Mouse (Mus musculus) frontal cortex, adult (tissue): ENCODE data around the gene Cd86.

Source experiments
- ATAC-seq: cut with Nextera tagmentation; 2 replicates; pipeline ENCODE4 v1.9.2; 2017; ENCODE audit warnings: mild to moderate bottlenecking, moderate library complexity, mixed read lengths; ENCODE audit not compliant: low TSS enrichment

The Cd86 gene

DNA sequence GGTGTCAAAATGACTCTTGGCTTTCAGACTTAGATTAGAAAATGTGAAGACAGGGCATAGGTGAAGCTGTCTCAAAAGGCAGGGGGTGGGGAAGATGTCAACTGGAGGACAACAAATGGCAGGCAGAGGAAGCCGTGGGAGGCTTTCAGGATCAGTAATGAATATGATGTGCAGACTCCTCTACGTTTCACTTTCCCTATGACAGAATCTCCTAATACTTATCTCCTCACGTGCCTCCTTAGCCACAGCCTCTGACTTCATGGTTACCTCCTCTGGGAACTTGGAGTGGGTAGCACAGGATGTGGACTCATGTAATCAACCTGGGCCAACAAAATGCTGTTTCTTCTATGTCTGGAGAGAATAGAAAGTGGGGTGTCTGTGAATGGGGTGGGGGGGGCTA lies 63.2 kb downstream of the Cd86 start:
- ATAC-seq, result no peak

DNA sequence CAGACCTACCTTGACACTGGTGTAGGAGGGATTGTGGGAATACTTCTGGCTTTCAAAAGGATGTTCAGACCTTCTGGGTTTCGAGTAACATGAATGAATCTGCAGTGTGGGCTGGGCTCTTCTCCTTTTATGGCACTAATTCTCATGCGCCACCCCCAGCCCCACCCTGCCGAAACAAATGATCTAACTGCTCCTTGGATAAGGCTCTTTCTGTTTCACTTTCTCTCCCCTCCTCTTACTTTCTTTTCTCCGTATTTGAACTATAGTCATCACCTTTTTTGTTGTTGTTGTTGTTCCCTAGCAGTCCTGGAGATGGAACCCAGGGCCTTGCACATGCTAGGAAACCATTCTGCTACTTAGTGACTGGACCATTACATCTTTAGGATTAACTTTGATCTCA lies 67.6 kb downstream of the Cd86 start:
- ATAC-seq, result no peak

DNA sequence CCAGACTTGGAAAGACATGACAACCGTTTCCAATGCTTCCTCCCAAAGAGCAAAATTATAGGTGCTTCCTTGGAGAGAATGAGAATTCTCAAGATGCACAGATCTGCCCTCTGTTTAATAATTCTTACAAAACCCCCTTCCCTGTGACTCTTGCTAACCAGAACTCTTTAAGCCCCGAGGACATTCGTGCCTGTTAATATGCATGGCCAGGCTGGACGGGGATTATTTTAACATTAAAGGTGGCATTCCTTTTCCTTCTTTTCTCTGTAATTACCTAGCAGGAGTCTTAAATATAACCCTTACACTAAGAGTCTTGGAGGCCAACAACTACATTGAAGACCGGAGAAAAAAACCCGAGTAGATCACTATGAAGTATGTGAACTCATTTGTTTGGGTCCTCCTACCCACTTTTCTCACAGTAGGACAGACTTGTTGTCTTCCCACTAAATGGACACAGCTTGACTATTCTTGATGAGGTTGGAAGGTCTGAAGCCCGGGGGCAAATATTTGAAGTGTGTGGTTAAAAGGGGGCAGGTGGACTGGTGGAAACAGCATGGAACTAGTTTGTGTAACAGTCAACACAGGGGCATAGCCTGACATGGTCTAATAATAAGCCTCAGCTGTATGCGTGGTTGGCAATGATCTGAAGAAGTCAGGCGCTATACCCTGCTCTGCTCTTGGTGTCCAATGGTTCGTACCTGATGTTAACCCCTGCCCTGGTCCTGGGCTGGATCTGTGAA lies 69.0 kb downstream of the Cd86 start:
- ATAC-seq, result no peak

DNA sequence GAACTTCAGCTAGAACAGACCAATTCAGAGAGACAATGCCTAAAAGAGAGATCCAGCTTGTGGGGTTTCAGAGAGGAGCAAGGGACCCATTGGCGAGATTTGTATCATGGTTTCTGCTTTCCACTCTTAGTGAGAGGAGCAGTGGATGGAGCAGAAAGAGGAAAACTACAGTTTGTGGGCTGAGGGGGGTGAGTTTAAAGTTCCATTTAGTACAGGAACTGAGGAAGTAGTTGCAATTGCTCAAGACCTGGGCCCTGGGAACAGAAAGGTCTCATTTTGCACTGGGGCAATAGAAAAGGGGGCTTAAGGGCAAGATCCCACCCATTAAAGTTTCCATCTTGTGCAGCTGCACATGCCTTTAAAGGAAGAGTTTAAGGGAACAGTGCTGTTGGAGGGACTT lies 76.0 kb downstream of the Cd86 start:
- ATAC-seq, result no peak

DNA sequence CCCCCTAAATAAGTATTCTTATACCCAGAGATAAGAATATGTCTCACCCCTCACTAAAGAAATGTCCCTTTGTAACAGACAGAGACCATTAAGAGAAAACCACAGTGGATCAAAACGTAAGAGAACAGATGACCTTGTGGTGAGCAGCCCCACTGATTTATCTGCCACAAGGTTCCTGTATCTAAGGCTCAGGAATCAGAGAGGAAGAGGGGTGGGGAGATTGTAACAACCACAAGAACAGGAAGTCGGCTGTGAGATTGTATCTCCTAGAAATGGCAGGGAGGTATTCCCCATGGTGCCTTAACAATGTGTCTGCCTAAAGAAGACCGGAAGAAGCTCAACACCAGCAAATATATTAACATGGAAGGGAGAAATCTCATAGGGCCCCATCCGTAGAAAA lies 77.9 kb downstream of the Cd86 start:
- ATAC-seq, result no peak

DNA sequence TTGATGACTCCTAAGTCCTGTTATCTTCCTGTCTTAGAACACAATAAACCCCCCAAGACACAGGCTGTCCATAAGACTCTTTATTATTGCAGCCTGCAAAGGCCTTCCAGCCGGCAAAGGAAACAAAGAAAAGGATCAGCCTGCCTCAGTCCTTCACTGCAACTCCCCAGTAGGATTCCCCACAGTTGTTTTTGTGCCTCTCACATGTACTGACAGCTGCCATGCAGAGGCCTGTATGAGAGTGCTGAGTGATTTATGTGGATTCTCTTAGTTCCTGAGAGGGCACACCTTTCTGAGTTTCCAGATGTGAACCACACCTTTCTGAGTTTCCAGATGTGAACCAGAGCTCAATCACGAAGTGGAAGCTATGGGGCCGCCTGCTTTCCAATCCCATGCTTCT lies 83.8 kb downstream of the Cd86 start:
- no peak for ATAC-seq

DNA sequence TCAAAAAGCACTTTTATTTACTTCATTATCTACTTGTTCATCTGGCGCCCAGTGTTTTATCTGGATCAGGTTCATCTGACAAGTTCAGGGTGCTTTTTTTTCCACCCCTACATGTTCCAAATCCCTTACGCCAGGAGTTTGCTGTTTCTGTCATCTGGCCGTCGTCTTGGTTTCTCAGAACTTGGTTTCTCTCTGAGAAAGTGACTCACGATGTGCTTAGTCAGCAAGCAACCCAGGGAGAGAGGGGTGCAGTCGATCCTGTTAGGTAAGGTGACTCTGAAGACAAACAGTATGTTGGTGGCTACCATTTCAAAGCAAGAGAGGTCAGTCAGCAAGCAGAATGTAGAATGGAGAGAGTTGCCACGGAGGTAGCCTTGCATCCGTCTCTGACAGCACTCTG lies 93.9 kb downstream of the Cd86 start:
- ATAC-seq, result peak; percentile 62; the same call in 1 of the 2 replicates

DNA sequence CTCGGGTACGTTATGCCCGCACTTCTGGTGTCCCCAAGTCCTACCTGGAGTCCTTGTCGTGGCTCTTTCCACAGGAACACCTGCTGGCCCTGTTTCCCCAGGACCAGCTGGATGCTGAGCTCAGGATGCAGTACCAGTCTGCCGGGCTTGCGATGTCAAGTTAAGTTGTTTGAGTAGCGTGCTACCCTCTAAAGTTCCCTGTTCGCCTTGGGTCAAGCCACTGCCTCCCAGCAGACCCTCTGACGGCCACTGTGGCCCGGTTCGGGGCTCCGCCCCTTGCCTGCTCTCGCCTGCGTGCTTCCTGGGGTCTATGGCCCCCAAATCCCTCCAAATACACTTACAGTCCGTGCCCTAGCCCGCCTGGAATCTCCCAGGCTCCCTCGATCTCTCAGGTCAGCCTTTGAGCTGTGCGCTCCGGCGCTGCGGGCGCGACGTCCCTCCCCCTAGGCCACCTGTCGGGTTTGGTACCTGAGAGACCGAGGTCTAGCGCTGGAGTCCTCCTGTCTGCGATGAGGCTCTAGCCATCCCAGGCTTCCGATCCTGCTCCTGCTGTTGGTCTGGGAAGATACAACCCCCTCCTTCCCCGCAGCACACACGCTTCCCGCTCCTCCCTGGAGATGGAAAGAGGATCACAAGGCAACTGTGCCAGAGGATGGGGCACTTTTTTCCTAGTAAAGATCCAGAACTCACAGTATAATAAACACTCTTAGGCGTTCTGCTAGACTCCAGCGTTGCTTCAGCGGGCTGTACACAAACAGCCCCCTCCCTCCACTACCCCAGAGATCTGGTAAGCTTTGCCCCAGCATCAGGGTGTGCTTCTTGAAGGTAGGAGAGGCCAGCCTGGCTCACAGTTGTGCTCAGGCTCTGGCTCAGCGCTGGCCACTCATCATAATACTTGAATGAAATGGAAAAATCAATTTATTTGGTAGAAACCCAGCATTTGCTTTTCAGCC lies 104.2 kb downstream of the Cd86 start, which contains the start of gene Casr:
Casr (minus strand) TSS at position 756 of the 953 bp plus-strand sequence.
- ATAC-seq, result no peak

DNA sequence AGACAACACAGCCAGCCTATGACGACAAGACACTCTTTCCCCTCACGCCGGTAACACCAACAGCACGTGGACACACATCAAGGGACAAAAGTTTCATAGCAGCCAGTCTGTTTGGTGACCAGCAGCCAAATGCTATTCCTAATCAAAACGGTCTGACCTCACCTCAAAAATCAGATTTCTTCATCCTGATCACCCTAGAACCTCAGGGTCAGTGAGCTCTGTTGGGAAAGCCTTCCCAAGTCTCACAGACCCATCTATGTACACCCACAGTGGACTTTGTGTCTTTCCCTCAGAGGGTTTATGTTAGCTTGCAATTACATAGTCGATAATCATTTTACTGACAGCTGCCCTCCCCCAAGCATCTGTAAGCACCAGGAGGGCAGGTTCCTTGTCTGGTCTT lies 106.3 kb downstream of the Cd86 start:
- no peak for ATAC-seq

DNA sequence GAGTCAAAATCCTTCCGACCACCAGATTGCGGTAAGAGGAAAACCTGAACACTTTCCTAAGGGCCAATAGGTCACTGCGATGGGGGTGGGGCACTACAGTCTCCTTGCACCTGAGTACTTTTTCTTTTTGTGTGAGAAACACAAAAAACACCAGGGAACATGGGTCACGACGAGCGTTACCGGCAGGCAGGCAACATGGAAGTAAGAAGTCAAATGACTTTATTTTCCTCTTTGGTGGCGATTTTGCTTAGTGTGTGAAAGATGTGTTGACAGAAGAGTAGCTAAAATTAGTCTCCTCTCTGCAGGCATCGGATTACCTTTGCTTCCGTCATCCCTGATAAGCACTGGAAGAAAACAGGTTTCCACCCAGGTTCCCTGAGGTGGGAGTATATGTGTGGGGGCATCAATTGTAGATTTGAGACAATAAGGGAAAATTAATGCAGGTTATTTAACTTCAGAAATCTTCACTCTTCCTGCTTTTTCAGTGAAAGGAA lies 110.2 kb downstream of the Cd86 start:
- ATAC-seq, result no peak
